26 mouse cellular contexts compared by ENCODE assay signal in genomic region chr16:56638544-56638943, GRCm38 (mm10).
"Had no signal": no experiment of that assay in that cellular context is flagged by ENCODE, and none has a peak within 500 bp of the region (broad histone marks: within the 10 kb centered on the region; RNA-seq: fewer than 3 reads in every experiment).

No protein-coding gene starts in this region.

- ATAC-seq: forebrain, embryonic 13.5 days; forebrain, embryonic 14.5 days; forebrain, embryonic 15.5 days; forebrain, embryonic 16.5 days; forebrain, postnatal 0 days had no signal

- H3K27me3 ChIP-seq: embryonic facial prominence, embryonic 12.5 days; embryonic facial prominence, embryonic 13.5 days; embryonic facial prominence, embryonic 15.5 days; forebrain, embryonic 12.5 days; forebrain, embryonic 13.5 days; forebrain, embryonic 15.5 days had no signal

- H3K4me2 ChIP-seq: embryonic facial prominence, embryonic 12.5 days; embryonic facial prominence, embryonic 13.5 days; embryonic facial prominence, embryonic 15.5 days; forebrain, embryonic 12.5 days; forebrain, embryonic 13.5 days; forebrain, embryonic 15.5 days had no signal

- H3K36me3 ChIP-seq: embryonic facial prominence, embryonic 10.5 days; embryonic facial prominence, embryonic 12.5 days; embryonic facial prominence, embryonic 13.5 days; embryonic facial prominence, embryonic 15.5 days; forebrain, embryonic 10.5 days; forebrain, embryonic 12.5 days; forebrain, embryonic 15.5 days had no signal

- H3K9me3 ChIP-seq: embryonic facial prominence, embryonic 10.5 days; embryonic facial prominence, embryonic 12.5 days; embryonic facial prominence, embryonic 13.5 days; embryonic facial prominence, embryonic 15.5 days; forebrain, embryonic 10.5 days; forebrain, embryonic 12.5 days; forebrain, embryonic 13.5 days; forebrain, embryonic 15.5 days had no signal

- DNase-seq: cerebellum, adult 9-11 months; cerebellum, postnatal 10 days; cerebellum, postnatal 14 days; cerebellum, postnatal 25 days; cerebellum, postnatal 36 days; embryo, embryonic 11 days; forebrain, postnatal 0 days; gastrocnemius, adult 2 months; gastrocnemius, postnatal 10 days; gastrocnemius, postnatal 14 days; gastrocnemius, postnatal 25 days; gastrocnemius, postnatal 36 days; heart, adult 11 months; heart, adult 18-20 months; heart, adult 2 months had no signal

- H3K27ac ChIP-seq: embryonic facial prominence, embryonic 10.5 days; embryonic facial prominence, embryonic 12.5 days; embryonic facial prominence, embryonic 13.5 days; embryonic facial prominence, embryonic 15.5 days; forebrain, embryonic 10.5 days; forebrain, embryonic 12.5 days; forebrain, embryonic 13.5 days; forebrain, embryonic 15.5 days; gastrocnemius, adult 2 months; heart, adult 2 months had no signal

- H3K4me3 ChIP-seq: embryonic facial prominence, embryonic 10.5 days; embryonic facial prominence, embryonic 12.5 days; embryonic facial prominence, embryonic 13.5 days; embryonic facial prominence, embryonic 15.5 days; erythroblast, embryonic 14.5 days; forebrain, embryonic 10.5 days; forebrain, embryonic 12.5 days; forebrain, embryonic 13.5 days; forebrain, embryonic 15.5 days; gastrocnemius, adult 2 months; heart, adult 2 months had no signal

- H3K4me1 ChIP-seq: embryonic facial prominence, embryonic 10.5 days; embryonic facial prominence, embryonic 12.5 days; embryonic facial prominence, embryonic 13.5 days; embryonic facial prominence, embryonic 15.5 days; forebrain, embryonic 10.5 days; forebrain, embryonic 12.5 days; forebrain, embryonic 13.5 days; forebrain, embryonic 15.5 days had no signal

- H3K9ac ChIP-seq: embryonic facial prominence, embryonic 12.5 days; embryonic facial prominence, embryonic 13.5 days; embryonic facial prominence, embryonic 15.5 days; forebrain, embryonic 12.5 days; forebrain, embryonic 13.5 days; forebrain, embryonic 15.5 days; forebrain, postnatal 0 days had no signal
